Mouse (Mus musculus) kidney, postnatal 36 days (tissue): ENCODE results near the gene Gm20388.

ENCODE experiments used
- DNase-seq, 2 experiments: peaks; one replicate each; pipeline ENCODE4 v3.0.0; 2021 to 2022; ENCODE audit warnings: mixed read lengths in 2 of 2

Gm20388 gene

GRCm38 (mm10) chr8:123340071-123340470 is 3429.4 kb downstream of the Gm20388 start:
- DNase-seq: no peak

DNA sequence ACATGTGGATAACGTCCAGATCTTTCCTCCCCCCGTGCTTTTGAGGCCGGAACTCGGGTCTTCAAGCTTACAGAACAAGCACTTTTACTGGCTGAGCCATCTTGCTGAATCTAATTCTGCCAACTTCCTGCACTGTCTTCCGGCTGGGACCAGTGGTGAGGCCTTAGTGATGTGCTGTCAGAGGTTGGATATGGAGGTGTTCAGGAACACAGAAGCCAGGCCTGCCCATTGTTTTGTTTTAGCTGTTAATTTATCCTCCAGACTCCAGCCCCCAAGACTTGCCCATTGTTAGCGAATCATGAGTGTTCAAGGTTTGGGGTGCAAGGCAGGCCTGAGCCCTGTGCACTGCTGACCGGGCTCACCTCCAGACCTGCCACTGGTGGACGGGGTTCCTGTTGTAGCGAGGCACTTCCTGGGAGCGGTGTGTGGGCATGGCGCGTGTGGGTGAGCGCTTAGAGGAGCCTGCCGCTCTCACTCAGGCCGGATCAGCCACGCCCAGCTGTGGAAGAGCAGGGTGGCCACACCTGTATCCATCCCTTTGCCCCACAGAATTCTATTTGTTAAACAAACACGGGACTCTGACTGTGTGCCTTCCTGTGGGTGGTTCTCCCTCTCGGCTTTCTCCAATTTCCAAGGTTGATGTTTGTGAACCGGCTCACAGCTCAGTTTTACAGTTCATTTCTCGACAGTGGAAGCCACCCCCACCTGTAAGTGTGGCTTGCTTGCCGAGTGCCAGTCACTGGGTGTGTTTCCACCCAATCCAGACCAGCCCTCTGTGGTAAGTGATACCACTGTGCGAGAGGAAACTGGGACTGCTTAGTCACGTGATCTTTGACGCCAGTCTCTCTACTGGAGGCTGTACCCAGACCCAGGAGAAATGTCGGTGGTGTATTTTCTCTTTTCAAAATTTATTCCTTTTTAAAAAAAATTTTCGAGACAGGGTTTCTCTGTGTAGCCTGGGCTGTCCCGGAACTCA is 3430.7 kb downstream of the Gm20388 start:
- DNase-seq: no peak

- no peak for DNase-seq
Measured at GRCm38 (mm10) chr8:123342253-123342652, 3431.6 kb downstream of the Gm20388 start.

- DNase-seq: no peak
Measured at GRCm38 (mm10) chr8:123342911-123343310, 3432.3 kb downstream of the Gm20388 start.

DNA sequence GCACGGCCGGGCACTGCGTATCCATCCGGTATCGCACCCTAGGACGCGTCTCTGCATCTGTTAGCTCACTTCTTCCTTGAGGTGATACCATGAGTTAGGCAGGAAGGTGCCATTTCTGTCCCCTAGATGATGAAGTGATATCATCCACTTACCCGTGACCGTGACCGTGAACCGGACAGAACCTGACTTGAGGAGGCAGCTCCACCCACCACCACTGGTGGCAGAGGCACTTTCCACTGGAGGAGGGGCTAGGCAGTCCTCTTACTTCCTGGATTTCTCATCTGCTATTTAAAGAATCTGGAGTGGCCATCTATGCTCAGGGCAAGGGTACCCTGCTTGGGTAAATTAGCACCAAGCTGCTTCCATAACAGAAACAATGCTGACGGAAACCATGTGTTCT is 3432.8 kb downstream of the Gm20388 start:
- peak; percentile 33 to 42 for DNase-seq

- DNase-seq: no peak
Measured at GRCm38 (mm10) chr8:123345135-123345534, 3434.5 kb downstream of the Gm20388 start.

GRCm38 (mm10) chr8:123345856-123346255 is 3435.2 kb downstream of the Gm20388 start:
- DNase-seq: no peak

GRCm38 (mm10) chr8:123347293-123347692 is 3436.7 kb downstream of the Gm20388 start:
- no peak for DNase-seq

GRCm38 (mm10) chr8:123348237-123348843 is 3437.7 kb downstream of the Gm20388 start:
- peak; percentile 83 to 85 for DNase-seq

- DNase-seq: no peak
Measured at GRCm38 (mm10) chr8:123349073-123349472, 3438.4 kb downstream of the Gm20388 start.

DNA sequence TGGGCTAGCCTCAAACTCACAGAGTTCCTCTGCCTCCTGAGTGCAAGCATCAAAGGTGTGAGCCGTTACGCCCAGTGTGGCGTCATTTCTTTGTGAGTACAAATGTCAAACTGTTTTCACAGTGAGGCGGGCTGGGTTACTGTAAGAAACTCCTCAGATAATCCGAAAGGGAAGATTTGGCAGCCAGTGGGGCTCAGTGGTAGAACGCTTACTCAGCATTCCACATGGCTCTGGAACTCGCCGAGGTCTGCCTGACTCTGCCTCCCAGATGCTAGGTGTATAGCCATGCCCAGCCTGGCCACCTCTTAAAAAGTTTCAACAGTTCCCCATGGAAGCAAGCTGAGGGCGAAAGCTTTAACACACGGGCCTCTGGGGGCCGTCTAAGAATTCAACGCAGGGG is 3441.5 kb downstream of the Gm20388 start:
- DNase-seq: no peak

DNA sequence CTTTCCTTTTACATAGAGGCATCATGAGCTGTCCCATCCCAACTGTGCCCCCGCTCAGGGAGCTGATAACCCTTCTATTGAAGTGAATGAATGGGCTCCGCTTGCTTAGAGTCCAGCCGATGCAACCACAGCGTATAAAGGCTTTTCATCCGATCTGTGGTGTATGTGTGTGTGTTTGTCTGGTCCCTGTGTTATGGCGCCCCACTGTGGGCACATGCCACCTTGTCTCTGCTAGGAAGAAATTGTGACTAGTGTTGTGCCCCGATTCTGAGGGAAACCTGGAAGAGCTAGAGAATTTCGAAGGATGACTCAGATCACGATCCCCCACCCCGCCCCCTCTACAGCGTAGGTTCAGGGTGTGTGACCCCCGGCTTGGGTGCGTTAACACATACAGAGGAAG is 3442.1 kb downstream of the Gm20388 start:
- DNase-seq: peak; percentile 66 to 87

GRCm38 (mm10) chr8:123353216-123353615 is 3442.6 kb downstream of the Gm20388 start:
- DNase-seq: no peak

DNA sequence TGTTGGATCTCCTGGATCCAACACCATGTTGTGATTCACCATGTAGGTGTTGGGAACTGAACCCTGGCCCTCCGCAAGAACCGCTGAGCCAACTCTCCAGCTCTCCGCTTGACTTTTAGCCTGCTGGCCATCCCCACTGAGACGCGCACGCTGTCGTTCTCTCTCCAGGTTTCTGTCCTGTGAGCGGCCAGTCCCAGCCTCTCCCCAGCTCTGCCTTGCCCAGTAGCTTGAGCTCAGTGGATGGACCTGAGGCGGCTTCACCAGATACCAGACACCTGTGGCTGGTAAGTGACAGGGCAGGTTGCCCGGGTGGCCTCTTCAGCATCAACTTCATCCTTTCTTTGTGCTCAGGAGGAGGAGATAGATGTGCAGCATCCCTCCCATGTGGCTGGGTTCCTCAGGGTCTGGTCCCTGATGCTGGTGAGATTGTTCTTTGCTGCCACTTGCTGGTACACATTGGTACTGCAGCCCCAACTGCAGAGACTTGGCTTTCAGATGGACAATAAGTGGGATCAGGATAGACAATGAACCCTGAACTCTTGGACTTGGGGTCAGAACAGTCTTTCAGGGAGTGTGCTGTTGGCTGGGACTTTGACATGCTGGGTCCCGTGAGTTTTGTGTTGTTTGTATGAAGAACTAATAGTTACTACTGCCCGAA is 3450.6 kb downstream of the Gm20388 start:
- peak; percentile 82 to 91 for DNase-seq

- DNase-seq: peak; percentile 96 to 97
Measured at GRCm38 (mm10) chr8:123373403-123374238, 3463.0 kb downstream of the Gm20388 start, which contains the start of gene Tcf25. Gene Tcf25 (plus strand): TSS chr8:123373753.

DNA sequence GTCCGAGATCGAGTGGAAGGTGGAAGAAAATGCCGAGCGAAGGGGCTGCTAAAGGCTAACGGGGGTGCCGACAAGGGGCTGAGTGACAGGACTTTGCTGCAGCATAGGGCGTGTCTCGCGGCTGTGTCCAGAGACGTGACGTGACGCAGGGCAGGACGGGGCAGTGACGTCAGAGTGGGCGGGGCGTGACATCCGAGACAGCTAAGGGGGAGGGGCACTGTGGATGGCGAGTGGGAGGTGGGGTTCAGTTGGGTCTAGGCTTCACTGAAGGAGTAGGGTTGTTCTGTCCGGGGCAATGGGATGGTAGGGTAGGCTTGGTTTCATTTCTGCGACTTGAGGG is 3463.6 kb downstream of the Gm20388 start:
- DNase-seq: peak; percentile 95 to 98

DNA sequence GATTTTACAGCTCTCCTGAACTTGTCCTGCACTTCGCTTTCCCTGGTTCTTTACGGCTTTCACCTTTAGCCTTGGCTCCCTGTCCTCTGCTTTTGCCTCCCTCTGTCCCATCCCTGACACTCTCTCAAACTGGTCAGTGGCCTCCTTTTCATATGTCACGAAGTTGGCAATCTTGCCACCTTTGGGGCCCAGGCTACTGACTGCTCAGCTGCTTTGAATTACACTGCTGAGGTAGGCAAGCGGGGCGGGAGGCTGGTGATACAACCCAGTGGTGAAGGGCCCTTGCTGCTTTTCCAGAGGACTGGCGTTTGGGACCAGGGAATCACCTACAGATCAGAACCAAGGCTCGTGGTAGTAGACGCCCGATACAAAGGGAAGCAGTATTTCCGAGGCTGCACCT is 3465.1 kb downstream of the Gm20388 start:
- no peak for DNase-seq

DNA sequence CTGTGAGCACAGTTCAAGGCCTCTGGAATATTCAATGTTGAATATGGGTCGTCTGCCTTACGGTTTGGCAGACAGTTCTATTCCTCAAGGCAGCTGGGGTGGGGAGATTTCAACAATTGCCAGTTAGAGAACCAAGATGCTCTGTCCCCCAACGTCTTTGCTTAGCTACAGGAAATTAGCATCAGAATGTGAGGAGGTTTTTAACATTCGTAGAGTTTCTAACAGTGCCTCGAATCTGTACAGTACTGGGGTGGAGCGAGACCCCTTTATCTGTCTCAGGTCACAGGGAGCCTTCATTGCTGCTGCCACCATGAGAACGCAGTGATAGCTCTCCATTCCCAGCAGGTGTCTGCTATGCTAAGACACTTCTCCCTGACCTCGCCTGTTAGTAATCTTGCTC is 3465.5 kb downstream of the Gm20388 start:
- no peak for DNase-seq

DNA sequence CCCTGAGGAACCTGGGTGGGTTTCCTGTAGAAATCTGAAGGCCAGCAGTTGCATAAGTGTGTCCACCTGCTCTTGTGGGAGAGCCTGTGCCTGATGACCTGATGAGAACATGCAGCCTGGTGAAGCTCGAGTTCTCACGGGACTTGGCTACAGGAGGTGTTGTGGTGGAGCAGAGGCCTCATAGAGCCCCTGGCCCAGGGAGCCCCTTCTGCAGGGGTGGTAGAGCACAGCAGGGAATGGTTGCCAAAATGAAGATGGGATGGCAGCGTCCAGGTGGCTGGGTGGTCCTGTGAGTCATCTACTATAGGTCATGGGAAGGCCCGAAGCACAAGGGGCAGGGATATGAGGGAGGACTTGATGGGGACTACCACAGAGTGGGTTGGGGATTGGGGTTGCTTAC is 3471.1 kb downstream of the Gm20388 start:
- no peak for DNase-seq

- no peak for DNase-seq
Measured at GRCm38 (mm10) chr8:123382516-123382915, 3471.9 kb downstream of the Gm20388 start.

DNA sequence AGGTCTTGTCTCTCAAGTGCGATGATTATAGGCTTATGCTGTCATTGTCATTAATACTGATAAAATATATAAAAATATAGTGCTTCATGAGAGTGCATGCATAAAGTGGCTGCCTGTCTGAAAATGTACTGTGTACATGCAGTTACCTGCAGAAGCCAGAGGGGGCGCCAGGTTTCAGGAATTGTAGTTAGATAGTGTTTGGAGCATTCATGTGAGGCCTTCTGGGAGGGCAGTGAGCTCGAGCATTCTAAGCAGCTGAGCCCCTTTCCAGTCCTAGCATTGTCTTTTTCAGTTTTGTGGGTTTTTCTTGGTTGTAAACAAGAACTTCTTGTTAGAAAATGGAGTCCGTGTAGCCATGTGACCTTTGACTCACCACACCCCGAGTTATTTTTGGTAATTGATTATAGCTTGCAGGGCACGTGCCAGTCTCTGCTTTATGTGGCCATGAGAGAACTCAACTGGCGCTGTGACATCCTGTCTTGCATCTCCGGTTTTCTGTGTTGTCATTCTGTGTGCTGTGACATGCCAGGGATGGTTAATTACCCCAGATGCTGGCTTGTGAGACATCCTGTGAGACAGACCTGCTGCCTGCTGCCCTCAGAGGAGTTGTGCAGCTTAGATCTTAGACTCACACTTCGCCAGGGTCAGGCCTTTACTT is 3474.4 kb downstream of the Gm20388 start:
- DNase-seq: peak; percentile 20 to 54

DNA sequence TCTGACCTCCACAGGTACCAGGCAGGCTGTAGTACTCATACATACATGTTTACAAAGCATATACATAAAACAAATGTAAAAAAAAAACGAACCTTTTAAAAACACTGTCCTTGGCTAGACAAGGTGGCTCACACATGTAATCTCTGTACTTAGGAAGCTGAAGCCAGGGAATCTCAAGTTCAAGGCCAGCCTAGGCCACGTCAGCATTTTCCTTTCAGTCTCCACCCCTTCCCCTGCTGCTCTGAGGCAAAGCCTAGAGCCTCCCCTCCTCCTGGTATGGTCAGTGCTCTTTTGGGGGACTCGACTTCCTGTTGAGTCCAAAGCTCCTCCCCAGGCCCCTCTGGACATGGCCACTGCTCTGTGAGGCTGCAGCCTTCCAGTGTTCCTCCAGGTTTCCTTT is 3476.4 kb downstream of the Gm20388 start:
- DNase-seq: no peak
